Mouse (Mus musculus) G1E (cell line): Measurements from ENCODE around the gene Ddah1. TPM values are rescaled to one million over a fixed set of nuclear protein-coding genes. Genes with fewer than 3 reads are reported as not detected.

Experiments used
- ATAC-seq: 2 replicates; pipeline ENCODE4 v1.8.0; 2016; ENCODE audit warnings: mild to moderate bottlenecking; ENCODE audit not compliant: insufficient number of reproducible peaks, poor library complexity, low FRiP score, severe bottlenecking; ENCODE audit errors: extremely low read depth
- DNase-seq: peaks from one replicate; pipeline ENCODE4 v3.0.0; 2012; ENCODE audit warnings: low spot score
- H3K27me3 ChIP-seq: 2 replicates; pipeline ENCODE4 v1.6.1; 2012; ENCODE audit warnings: mild to moderate bottlenecking, low read length, inconsistent platforms; ENCODE audit not compliant: insufficient read depth
- H3K36me3 ChIP-seq: replicated peaks from 2 replicates; pipeline ENCODE3; 2012; ENCODE audit warnings: mild to moderate bottlenecking, inconsistent platforms
- H3K4me1 ChIP-seq: 2 replicates; pipeline ENCODE4 v1.6.1; 2012; ENCODE audit warnings: low read depth, low read length, inconsistent platforms, mixed read lengths; ENCODE audit not compliant: insufficient read depth
- H3K4me3 ChIP-seq: 2 replicates; pipeline ENCODE4 v1.5.1; 2012; ENCODE audit warnings: low read depth, mild to moderate bottlenecking, inconsistent platforms, low read length, moderate library complexity, mixed read lengths
- H3K9me3 ChIP-seq: replicated peaks from 2 replicates; pipeline ENCODE4 v1.6.1; 2012; ENCODE audit warnings: inconsistent platforms
- CTCF ChIP-seq: IDR thresholded peaks from 2 replicates; pipeline ENCODE4 v1.5.1; 2012; ENCODE audit warnings: low read depth, low read length, inconsistent platforms, mixed read lengths
- GATA1 ChIP-seq: IDR thresholded peaks from 2 replicates; pipeline ENCODE4 v1.6.1; 2012; ENCODE audit warnings: borderline replicate concordance, low read length, inconsistent platforms, mixed read lengths
- GATA2 ChIP-seq: IDR thresholded peaks from 2 replicates; pipeline ENCODE4 v1.6.1; 2012; ENCODE audit warnings: low read depth, low read length, inconsistent platforms, borderline replicate concordance
- POLR2AphosphoS5 ChIP-seq: IDR thresholded peaks from 2 replicates; pipeline ENCODE4 v1.6.1; 2012; ENCODE audit warnings: low read depth, low read length, inconsistent platforms; ENCODE audit not compliant: insufficient replicate concordance
- TAL1 ChIP-seq: conservative IDR thresholded peaks from 2 replicates; pipeline ENCODE4 v1.6.1; 2012; ENCODE audit warnings: low read depth, low read length, inconsistent platforms, mixed read lengths
- polyA plus RNA-seq: library from polyadenylated mRNA; stranded (reverse); fragments of >175 nt; gene quantifications from 2 replicates; pipeline ENCODE4 v1.2.3, GENCODE M21; 2012
- total RNA-seq, 2 experiments: library from RNA; stranded (forward) in 1 of 2; stranded (reverse) in 1 of 2; fragments of 200-1000 nt in 1 of 2; fragments of >200 nt in 1 of 2; fragmentation: Nextera tagmentation in 1 of 2; gene quantifications; 2 replicates each; pipeline ENCODE4 v1.2.3; 2014 to 2017

The Ddah1 gene
- total and polyA plus RNA-seq, 3 experiments = 0.16 TPM; not detected in 2

DNA sequence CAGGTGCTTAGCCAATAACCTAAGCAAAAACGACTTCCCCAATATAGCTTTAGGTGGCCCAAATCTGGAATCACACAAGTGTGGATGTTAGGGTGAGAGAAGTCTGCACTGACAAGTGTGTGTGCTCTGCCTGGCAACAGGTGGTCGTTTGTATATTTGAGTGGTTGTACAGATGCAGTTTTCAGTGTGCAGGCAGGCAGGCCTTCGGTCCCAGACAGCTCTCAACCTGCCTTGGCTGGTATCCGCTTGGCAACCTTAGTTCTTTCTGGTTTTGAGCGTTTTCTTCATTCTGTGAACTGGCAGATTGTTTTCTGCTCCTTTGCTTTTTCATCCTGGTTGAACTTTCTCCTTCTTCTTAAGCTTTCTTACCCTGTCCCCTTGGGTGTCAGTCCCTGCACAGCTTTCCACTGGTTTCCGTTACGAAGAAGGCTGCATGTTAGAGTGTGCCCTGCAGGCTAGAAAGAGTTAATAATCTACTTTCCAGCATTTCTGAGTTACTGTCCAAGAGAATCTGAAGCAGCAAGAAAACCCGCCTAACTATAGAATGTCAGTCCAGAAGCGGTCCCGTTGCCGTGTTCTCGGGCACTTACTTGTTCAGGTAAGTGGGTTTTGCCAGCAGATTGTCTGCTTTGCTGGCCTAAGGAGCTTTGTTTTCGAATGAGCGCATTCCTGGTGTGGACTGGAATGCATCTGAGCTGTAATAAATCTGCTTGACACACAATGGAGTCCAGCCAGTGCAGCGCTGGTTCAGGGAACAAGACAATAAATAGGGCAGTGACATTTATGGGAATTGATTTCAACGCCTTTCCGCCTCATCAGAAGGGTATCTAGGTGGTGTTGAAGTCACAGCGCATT, 68.9 kb downstream of the Ddah1 start:
- peaks cover 4% of the 10 kb centered on the region; the same call in 1 of the 2 replicates for H3K9me3 ChIP-seq
- no peak for ATAC-seq
- no peak overlapping the region for H3K4me3 ChIP-seq
- H3K4me1 ChIP-seq = no peaks in the 10 kb centered on the region
- H3K36me3 ChIP-seq = no peaks in the 10 kb centered on the region
- no peak for DNase-seq
- H3K27me3 ChIP-seq = no peaks in the 10 kb centered on the region
- TF ChIP-seq GATA2 (no peak), TAL1 (no peak), CTCF (no peak), POLR2AphosphoS5 (no peak), GATA1 (no peak)

DNA sequence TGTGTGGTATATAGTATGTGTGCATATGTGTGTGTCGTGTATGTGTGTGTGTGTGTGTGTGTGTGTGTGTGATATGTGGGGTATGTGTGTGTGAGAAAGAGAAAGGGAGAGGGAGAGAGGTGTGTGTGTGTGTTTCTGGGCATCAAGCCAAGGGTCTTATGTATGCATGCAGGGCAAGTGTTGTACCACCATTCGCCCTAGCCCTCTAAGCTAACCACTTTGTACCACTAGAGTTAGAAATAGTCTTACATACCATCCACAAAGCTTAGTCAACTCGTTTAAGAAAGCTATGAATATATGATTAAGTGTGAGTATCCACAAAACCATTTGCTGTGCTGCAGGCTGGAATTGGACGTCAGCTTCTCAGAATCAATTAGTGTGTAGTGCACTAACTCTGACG, 70.4 kb downstream of the Ddah1 start:
- DNase-seq (no peak), ATAC-seq (no peak)
- H3K4me3 ChIP-seq = no peak overlapping the region
- TF ChIP-seq POLR2AphosphoS5 = no peak
- no peak for TF ChIP-seq TAL1
- TF ChIP-seq GATA1 = no peak
- no peak for TF ChIP-seq GATA2
- H3K4me1 ChIP-seq = no peaks in the 10 kb centered on the region
- H3K27me3 ChIP-seq = no peaks in the 10 kb centered on the region
- no peaks in the 10 kb centered on the region for H3K36me3 ChIP-seq
- H3K9me3 ChIP-seq = peaks cover 4% of the 10 kb centered on the region; the same call in 1 of the 2 replicates

DNA sequence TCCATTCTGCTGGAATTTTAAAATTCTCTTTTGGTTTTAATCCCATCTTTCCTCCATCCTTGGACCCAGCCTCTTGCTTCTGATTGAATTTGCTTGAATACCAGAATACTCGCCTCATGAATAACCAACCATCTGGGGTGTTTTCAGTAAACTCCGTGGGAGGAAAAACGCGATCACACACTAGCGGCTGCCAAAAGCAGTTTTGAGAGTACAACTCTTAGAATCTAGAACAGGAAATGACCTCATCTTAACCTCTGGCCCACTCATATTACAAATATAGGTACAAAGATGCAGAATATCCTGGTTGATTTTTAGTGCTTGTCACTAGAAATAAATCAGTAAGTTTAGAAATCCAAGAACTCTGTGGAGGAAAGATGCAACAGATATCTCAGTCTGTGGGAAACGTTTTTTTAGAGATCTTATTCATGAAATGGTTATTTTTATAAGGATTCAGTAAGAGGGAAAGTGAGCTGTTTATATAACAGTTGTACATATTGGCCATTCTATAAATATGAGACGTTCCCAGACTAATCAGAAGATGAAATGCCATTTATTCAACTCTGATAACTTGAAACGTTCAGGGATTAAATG, 75.6 kb downstream of the Ddah1 start:
- Histone ChIP-seq H3K36me3 (no peaks in the 10 kb centered on the region), H3K4me3 (no peak overlapping the region), H3K27me3 (no peaks in the 10 kb centered on the region), H3K9me3 (no peaks in the 10 kb centered on the region), H3K4me1 (no peaks in the 10 kb centered on the region)
- DNase-seq (no peak), ATAC-seq (no peak)
- TF ChIP-seq TAL1 (no peak), POLR2AphosphoS5 (no peak), GATA2 (no peak), GATA1 (no peak)

DNA sequence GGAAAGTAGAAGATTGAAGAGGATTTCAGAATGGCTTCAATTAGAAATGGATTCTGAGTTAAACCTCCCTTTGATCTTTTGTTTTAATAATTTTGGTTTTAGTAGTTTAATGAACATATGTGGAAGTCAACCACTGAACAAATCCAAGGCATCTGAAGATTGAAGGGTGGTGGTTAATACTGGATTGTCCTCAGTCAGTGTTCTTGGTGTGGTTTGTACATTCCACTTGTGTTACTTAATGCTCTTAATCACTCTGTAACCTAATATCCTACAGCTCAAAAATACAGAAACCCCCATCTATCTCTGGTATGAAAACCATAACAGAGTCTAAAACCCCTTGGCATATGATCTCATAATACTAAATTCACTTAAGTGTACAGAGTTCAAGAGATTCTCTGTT, 79.8 kb downstream of the Ddah1 start:
- H3K9me3 ChIP-seq = 0 out of 2 replicates have a peak, but pooled peaks cover 2% of the 10 kb centered on the region
- ATAC-seq (no peak), DNase-seq (no peak)
- TF ChIP-seq TAL1 (no peak), GATA1 (no peak), CTCF (no peak), GATA2 (no peak), POLR2AphosphoS5 (no peak)
- H3K4me3 ChIP-seq = no peak overlapping the region
- no peaks in the 10 kb centered on the region for H3K4me1 ChIP-seq
- no peaks in the 10 kb centered on the region for H3K36me3 ChIP-seq
- H3K27me3 ChIP-seq = no peaks in the 10 kb centered on the region

DNA sequence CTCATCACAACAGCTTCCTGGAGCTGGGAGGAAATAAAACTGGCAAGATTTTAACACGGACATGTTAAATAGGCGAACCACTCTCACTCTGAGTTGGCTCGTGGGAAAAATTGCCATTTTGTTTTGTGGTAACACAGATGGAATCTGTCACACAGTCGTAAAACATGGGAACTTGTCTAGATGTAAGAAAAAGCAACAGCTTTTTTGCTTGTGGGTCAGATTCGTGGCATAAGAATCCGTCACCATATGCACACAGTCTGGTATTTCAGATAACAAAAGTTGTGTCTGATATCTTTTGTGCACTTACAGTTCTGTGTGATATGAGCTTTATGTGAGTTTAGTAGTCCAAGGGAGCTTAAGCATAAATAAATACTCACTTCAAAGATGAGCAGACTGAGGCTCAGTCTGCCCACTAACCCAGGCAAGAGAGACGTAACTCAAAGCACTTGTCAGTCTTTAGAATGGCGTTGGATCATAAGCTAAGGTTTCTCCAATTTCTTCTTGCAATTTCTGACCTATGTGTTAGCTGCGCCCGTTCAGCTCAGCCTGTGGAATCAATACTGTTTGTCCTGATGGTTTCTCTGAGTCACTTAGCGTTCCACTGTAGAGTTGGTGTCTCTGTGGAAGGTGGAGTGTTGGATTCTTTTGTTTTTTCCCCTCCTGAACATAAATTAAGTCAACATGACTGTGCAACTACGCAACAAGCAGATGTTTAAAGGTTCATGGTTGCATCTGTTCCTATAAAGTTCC, 83.7 kb downstream of the Ddah1 start:
- no peak for TF ChIP-seq GATA1
- Histone ChIP-seq H3K4me1 (no peaks in the 10 kb centered on the region), H3K9me3 (0 out of 2 replicates have a peak, but pooled peaks cover 2% of the 10 kb centered on the region), H3K36me3 (no peaks in the 10 kb centered on the region), H3K4me3 (no peak overlapping the region), H3K27me3 (no peaks in the 10 kb centered on the region)
- no peak for DNase-seq
- no peak for ATAC-seq

DNA sequence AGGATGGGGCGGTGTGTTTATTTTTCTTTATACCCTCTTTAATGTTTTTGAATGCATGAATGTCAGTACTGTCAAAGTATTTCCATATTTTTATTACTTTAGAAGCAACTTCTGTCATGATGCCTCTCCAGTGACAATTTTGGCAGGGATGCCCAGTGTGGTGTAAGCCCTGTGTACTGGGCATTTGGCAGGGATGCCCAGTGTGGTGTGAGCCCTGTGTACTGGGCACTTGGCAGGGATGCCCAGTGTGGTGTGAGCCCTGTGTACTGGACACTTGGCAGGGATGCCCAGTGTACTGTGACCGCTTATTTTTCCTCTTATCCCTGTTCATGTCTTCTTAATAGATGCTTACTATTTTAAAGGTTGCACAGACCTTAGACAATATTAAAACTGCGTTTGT, 85.4 kb downstream of the Ddah1 start:
- no peaks in the 10 kb centered on the region for H3K36me3 ChIP-seq
- H3K27me3 ChIP-seq = no peaks in the 10 kb centered on the region
- ATAC-seq (no peak), DNase-seq (no peak)
- TF ChIP-seq CTCF (no peak), GATA1 (no peak), POLR2AphosphoS5 (no peak), TAL1 (no peak), GATA2 (no peak)
- H3K4me3 ChIP-seq = no peak overlapping the region
- H3K9me3 ChIP-seq = 0 out of 2 replicates have a peak, but pooled peaks cover 2% of the 10 kb centered on the region
- no peaks in the 10 kb centered on the region for H3K4me1 ChIP-seq
